Mouse (Mus musculus) monocyte, adult 2 months (primary cell): ENCODE data around the gene Olfr402.
"Not testable (repeated sequence)": the region's sequence is repeated elsewhere in the genome, so short reads cannot be mapped to it uniquely, and the experiment has no call there.

Experiments used
- DNase-seq, 2 experiments: peaks; one replicate each; pipeline ENCODE4 v3.0.0; 2022; ENCODE audit warnings: low spot score in 2 of 2, low read depth in 1 of 2

Olfr402 gene

GRCm38 (mm10) chr11:74153229-74153628 lies at the start of gene Olfr402:
TSS of gene Olfr402 (plus strand) at chr11:74153529.
- no peak for DNase-seq

GRCm38 (mm10) chr11:74105066-74105465 lies 48.3 kb upstream of the Olfr402 start:
- no peak for DNase-seq

- DNase-seq = no peak
Measured at GRCm38 (mm10) chr11:74113412-74113811, 39.9 kb upstream of the Olfr402 start, which contains the start of gene Olfr401. TSS of gene Olfr401 (plus strand) at chr11:74113712.

- not testable (repeated sequence) for DNase-seq
Measured at GRCm38 (mm10) chr11:74140001-74140400, 13.3 kb upstream of the Olfr402 start.

- DNase-seq = no peak
Measured at GRCm38 (mm10) chr11:74145866-74146265, 7.5 kb upstream of the Olfr402 start.

- DNase-seq = no peak
Measured at GRCm38 (mm10) chr11:74168771-74169170, 15.4 kb downstream of the Olfr402 start.

- no peak for DNase-seq
Measured at GRCm38 (mm10) chr11:74183168-74183567, 29.8 kb downstream of the Olfr402 start.

GRCm38 (mm10) chr11:74183745-74184144 lies 30.4 kb downstream of the Olfr402 start:
- no peak for DNase-seq

GRCm38 (mm10) chr11:74185949-74186348 lies 32.6 kb downstream of the Olfr402 start, which contains the start of gene Olfr403:
TSS of gene Olfr403 (plus strand) at chr11:74186249.
- no peak for DNase-seq
